Comparison of ENCODE assay signal across 9 mouse cellular contexts in genomic region chr9:117393626-117394525, GRCm38 (mm10).
DNase-seq lines count a peak whose midpoint lies in the region; ATAC-seq lines count a peak whose summit lies in the region.
"Had no signal": no experiment of that assay in that cellular context is flagged by ENCODE, and none has a peak within 500 bp of the region (broad histone marks: within the 10 kb centered on the region; RNA-seq: fewer than 3 reads in every experiment).

No protein-coding gene starts in this region.

- no peaks in the 10 kb centered on the region for H3K36me3 ChIP-seq in forebrain, embryonic 14.5 days (ENCODE audit: control insufficient read depth, insufficient read depth, low read length)
- no peaks in the 10 kb centered on the region for H3K36me3 ChIP-seq in forebrain, embryonic 10.5 days (replicated peaks)
- no peaks in the 10 kb centered on the region for H3K36me3 ChIP-seq in midbrain, embryonic 15.5 days (replicated peaks)

- no peaks in the 10 kb centered on the region for H3K4me1 ChIP-seq in forebrain, embryonic 14.5 days (ENCODE audit: control insufficient read depth, insufficient read depth, low read length)
- no peaks in the 10 kb centered on the region for H3K4me1 ChIP-seq in forebrain, embryonic 10.5 days
- 0 out of 2 replicates have a peak, but pooled peaks cover 5% of the 10 kb centered on the region for H3K4me1 ChIP-seq in midbrain, embryonic 15.5 days

- DNase-seq in forebrain, embryonic 14.5 days (ENCODE audit: low spot score): peak; percentile 86
- no peak for DNase-seq in forebrain, embryonic 10.5 days (ENCODE audit: extremely low spot score, low spot score)
- peak; percentile 30 for DNase-seq in right cerebral cortex, postnatal 4 days
- no peak for DNase-seq in right cerebral cortex, postnatal 25 days
- DNase-seq in kidney, adult 18-20 months: peak; percentile 36
- DNase-seq in left cerebral cortex, postnatal 25 days (ENCODE audit: low spot score in 2 of 2): no peak

- WGBS in forebrain, embryonic 14.5 days: 56% methylated on average over 18 of the region's 18 CpGs
- WGBS in forebrain, embryonic 10.5 days: 91% methylated on average over 18 of the region's 18 CpGs
- 63% methylated on average over 18 of the region's 18 CpGs for WGBS in midbrain, embryonic 15.5 days

- H3K9me3 ChIP-seq in forebrain, embryonic 14.5 days (replicated peaks; ENCODE audit: control insufficient read depth, low read length): no peaks in the 10 kb centered on the region
- no peaks in the 10 kb centered on the region for H3K9me3 ChIP-seq in forebrain, embryonic 10.5 days
- H3K9me3 ChIP-seq in midbrain, embryonic 15.5 days: no peaks in the 10 kb centered on the region

- peak; percentile 83 for ATAC-seq in forebrain, embryonic 14.5 days
- ATAC-seq in midbrain, embryonic 15.5 days (replicated peaks): peak; percentile 42; the same call in 1 of the 2 replicates
- ATAC-seq in activated CD4-positive, CD25-positive, alpha-beta regulatory T cell, adult 4 months: no peak

- no peak overlapping the region for H3K4me3 ChIP-seq in forebrain, embryonic 14.5 days (ENCODE audit: low read depth, low read length)
- no peak overlapping the region for H3K4me3 ChIP-seq in forebrain, embryonic 10.5 days
- H3K4me3 ChIP-seq in midbrain, embryonic 15.5 days: no peak overlapping the region

- no peaks in the 10 kb centered on the region for H3K27me3 ChIP-seq in forebrain, embryonic 14.5 days (replicated peaks; ENCODE audit: control insufficient read depth, insufficient read depth, low read length)
- H3K27me3 ChIP-seq in forebrain, embryonic 10.5 days (ENCODE audit: poor library complexity, severe bottlenecking): no peaks in the 10 kb centered on the region
- H3K27me3 ChIP-seq in midbrain, embryonic 15.5 days (replicated peaks): no peaks in the 10 kb centered on the region

- no peak overlapping the region for H3K4me2 ChIP-seq in forebrain, embryonic 14.5 days (ENCODE audit: low read length)
- H3K4me2 ChIP-seq in midbrain, embryonic 15.5 days: no peak overlapping the region

- intact Hi-C loops in left cerebral cortex, postnatal 25 days (cut with DNase I): no loop called here

- no peak overlapping the region for H3K27ac ChIP-seq in forebrain, embryonic 14.5 days (ENCODE audit: low read depth, low read length)
- H3K27ac ChIP-seq in forebrain, embryonic 10.5 days: no peak overlapping the region
- 0 out of 2 replicates have a peak overlapping the region, but pooled peaks have one; percentile 29 for H3K27ac ChIP-seq in midbrain, embryonic 15.5 days
- H3K27ac ChIP-seq: liver, embryonic 14.5 days had no signal

- H3K9ac ChIP-seq in forebrain, embryonic 14.5 days (ENCODE audit: low read length): no peak overlapping the region
- H3K9ac ChIP-seq in midbrain, embryonic 15.5 days: no peak overlapping the region
- H3K9ac ChIP-seq: liver, embryonic 14.5 days had no signal

Comparison
In these comparisons a context has a peak if more than half of its experiments do, and no peak if none do; other contexts are left out.
1. DNase-seq: peak in forebrain, embryonic 14.5 days (single experiment), right cerebral cortex, postnatal 4 days (single experiment) and kidney, adult 18-20 months (single experiment); none in forebrain, embryonic 10.5 days (single experiment), right cerebral cortex, postnatal 25 days (single experiment) and left cerebral cortex, postnatal 25 days (0 of 2).